Mouse (Mus musculus) CH12.LX (cell line): ENCODE data around the gene Topors. TPM values are rescaled to one million over a fixed set of nuclear protein-coding genes. Genes with fewer than 3 reads are reported as not detected.

ENCODE experiments used
- DNase-seq: peaks from one replicate; pipeline ENCODE4 v3.0.0-alpha.2; 2013; ENCODE audit errors: extremely low read depth
- H3K27ac ChIP-seq: 2 replicates; pipeline ENCODE4 v1.5.1; 2012; ENCODE audit warnings: low read depth, mild to moderate bottlenecking, control low read depth, moderate library complexity; ENCODE audit not compliant: insufficient read depth
- H3K27me3 ChIP-seq: replicated peaks from 2 replicates; pipeline ENCODE3; 2012; ENCODE audit warnings: inconsistent platforms
- H3K36me3 ChIP-seq, 2 experiments: replicated peaks in 1 of 2; 2 replicates each; pipeline versions ENCODE3 to v1.6.1; 2012; ENCODE audit warnings: inconsistent platforms in 1 of 2, low read length in 1 of 2, mild to moderate bottlenecking in 1 of 2, mixed read lengths in 1 of 2, moderate library complexity in 1 of 2; ENCODE audit not compliant: control insufficient read depth in 1 of 2, insufficient read depth in 1 of 2
- H3K4me1 ChIP-seq, 2 experiments: 2 replicates each; pipeline ENCODE4 v1.6.1; 2012; ENCODE audit warnings: inconsistent platforms in 1 of 2, moderate library complexity in 1 of 2; ENCODE audit not compliant: insufficient read depth in 2 of 2, control insufficient read depth in 1 of 2
- H3K4me2 ChIP-seq: 2 replicates; pipeline ENCODE4 v1.6.1; 2012; ENCODE audit warnings: low read depth, mild to moderate bottlenecking, control low read depth; ENCODE audit not compliant: poor library complexity, insufficient read depth, severe bottlenecking
- H3K4me3 ChIP-seq, 3 experiments: fragments of 150-350 bp in 1 of 3; sonication (generic) in 1 of 3; replicated peaks in 1 of 3; 2 replicates each; pipeline versions ENCODE3 to v1.5.1; 2011 to 2012; ENCODE audit warnings: low read depth in 2 of 3, low read length in 2 of 3, mild to moderate bottlenecking in 2 of 3, moderate library complexity in 2 of 3, control low read depth in 1 of 3, improper control_type of control experiment in 1 of 3, inconsistent platforms in 1 of 3, mixed read lengths in 1 of 3; ENCODE audit not compliant: poor library complexity in 1 of 3
- H3K79me2 ChIP-seq: replicated peaks from 2 replicates; pipeline ENCODE4 v1.6.1; 2012; ENCODE audit warnings: mild to moderate bottlenecking, moderate library complexity; ENCODE audit not compliant: control insufficient read depth, poor library complexity, insufficient read depth, severe bottlenecking; ENCODE audit errors: extremely low read depth
- H3K9ac ChIP-seq: 2 replicates; pipeline ENCODE4 v1.6.1; 2012; ENCODE audit warnings: low read depth, mild to moderate bottlenecking, control low read depth, moderate library complexity; ENCODE audit not compliant: insufficient read depth
- H3K9me3 ChIP-seq: replicated peaks from 2 replicates; pipeline ENCODE3; 2012; ENCODE audit warnings: low read length, inconsistent platforms, mixed read lengths
- BHLHE40 ChIP-seq: IDR thresholded peaks from 2 replicates; pipeline ENCODE4 v1.6.1; 2011; ENCODE audit warnings: mild to moderate bottlenecking, low read depth, low read length, improper control_type of control experiment
- CHD1 ChIP-seq: IDR thresholded peaks from 2 replicates; pipeline ENCODE4 v1.6.1; 2012; ENCODE audit warnings: low read depth, low read length, improper control_type of control experiment, inconsistent platforms
- CHD2 ChIP-seq: IDR thresholded peaks from 2 replicates; pipeline ENCODE4 v1.6.1; 2011; ENCODE audit warnings: low read length, improper control_type of control experiment
- CTCF ChIP-seq, 2 experiments: IDR thresholded peaks in 1 of 2; conservative IDR thresholded peaks in 1 of 2; 2 replicates each; pipeline ENCODE4 v1.5.1; 2011 to 2012; ENCODE audit warnings: low read depth in 2 of 2, low read length in 2 of 2, improper control_type of control experiment in 1 of 2, inconsistent platforms in 1 of 2, mild to moderate bottlenecking in 1 of 2, moderate library complexity in 1 of 2
- ELF1 ChIP-seq: IDR thresholded peaks from 2 replicates; pipeline ENCODE4 v1.6.1; 2014; ENCODE audit warnings: low read depth, mild to moderate bottlenecking, inconsistent platforms, low read length, improper control_type of control experiment
- EP300 ChIP-seq: IDR thresholded peaks from 2 replicates; pipeline ENCODE4 v1.6.1; 2011; ENCODE audit warnings: low read length, improper control_type of control experiment
- ETS1 ChIP-seq: conservative IDR thresholded peaks from 2 replicates; pipeline ENCODE4 v1.6.1; 2012; ENCODE audit warnings: low read depth, mild to moderate bottlenecking, inconsistent platforms, low read length, improper control_type of control experiment, moderate library complexity
- HCFC1 ChIP-seq: IDR thresholded peaks from 2 replicates; pipeline ENCODE4 v1.6.1; 2012; ENCODE audit warnings: low read depth, mild to moderate bottlenecking, inconsistent platforms, low read length, improper control_type of control experiment
- IRF4 ChIP-seq: IDR thresholded peaks from 2 replicates; pipeline ENCODE4 v1.6.1; 2014; ENCODE audit warnings: low read depth, mild to moderate bottlenecking, inconsistent platforms, low read length, improper control_type of control experiment
- JUN ChIP-seq: IDR thresholded peaks from 2 replicates; pipeline ENCODE4 v1.6.1; 2011; ENCODE audit warnings: low read depth, mild to moderate bottlenecking, low read length, improper control_type of control experiment, moderate library complexity; ENCODE audit not compliant: insufficient read depth
- KAT2A ChIP-seq: IDR thresholded peaks from 2 replicates; pipeline ENCODE4 v1.6.1; 2012; ENCODE audit warnings: low read length, improper control_type of control experiment, inconsistent platforms; ENCODE audit not compliant: insufficient replicate concordance
- MAZ ChIP-seq: IDR thresholded peaks from 2 replicates; pipeline ENCODE4 v1.6.1; 2012; ENCODE audit warnings: low read depth, mild to moderate bottlenecking, inconsistent platforms, low read length, improper control_type of control experiment, moderate library complexity
- MEF2A ChIP-seq: IDR thresholded peaks from 2 replicates; pipeline ENCODE4 v1.6.1; 2014; ENCODE audit warnings: low read depth, mild to moderate bottlenecking, inconsistent platforms, low read length, improper control_type of control experiment, borderline replicate concordance
- MYC ChIP-seq: IDR thresholded peaks from 2 replicates; pipeline ENCODE4 v1.6.1; 2011; ENCODE audit warnings: low read depth, mild to moderate bottlenecking, improper control_type of control experiment, low read length
- PAX5 ChIP-seq: IDR thresholded peaks from 2 replicates; pipeline ENCODE4 v1.6.1; 2012; ENCODE audit warnings: low read length, inconsistent platforms, mixed read lengths
- POLR2AphosphoS2 ChIP-seq: IDR thresholded peaks from 2 replicates; pipeline ENCODE4 v1.6.1; 2011; ENCODE audit warnings: low read depth, low read length, improper control_type of control experiment
- SIN3A ChIP-seq: IDR thresholded peaks from 2 replicates; pipeline ENCODE4 v1.6.1; 2012; ENCODE audit warnings: low read length, improper control_type of control experiment, inconsistent platforms
- SMC3 ChIP-seq: IDR thresholded peaks from 2 replicates; pipeline ENCODE4 v1.6.1; 2011; ENCODE audit warnings: low read depth, low read length, improper control_type of control experiment
- TBP ChIP-seq: conservative IDR thresholded peaks from 2 replicates; pipeline ENCODE4 v1.6.1; 2011; ENCODE audit warnings: low read depth, low read length, improper control_type of control experiment
- TCF12 ChIP-seq: IDR thresholded peaks from 2 replicates; pipeline ENCODE4 v1.6.1; 2014; ENCODE audit warnings: low read depth, mild to moderate bottlenecking, inconsistent platforms, low read length, improper control_type of control experiment
- UBTF ChIP-seq: IDR thresholded peaks from 2 replicates; pipeline ENCODE4 v1.6.1; 2012; ENCODE audit warnings: low read depth, mild to moderate bottlenecking, inconsistent platforms, low read length, improper control_type of control experiment, moderate library complexity
- USF1 ChIP-seq: IDR thresholded peaks from 2 replicates; pipeline ENCODE4 v1.6.1; 2014; ENCODE audit warnings: low read depth, mild to moderate bottlenecking, inconsistent platforms, low read length, improper control_type of control experiment
- ZC3H11A ChIP-seq: IDR thresholded peaks from 2 replicates; pipeline ENCODE4 v1.6.1; 2012; ENCODE audit warnings: low read depth, mild to moderate bottlenecking, inconsistent platforms, low read length, improper control_type of control experiment
- ZKSCAN1 ChIP-seq: IDR thresholded peaks from 2 replicates; pipeline ENCODE4 v1.6.1; 2012; ENCODE audit warnings: low read depth, inconsistent platforms, low read length, improper control_type of control experiment, borderline replicate concordance
- dilution Hi-C: fragments of 300-500 bp; cut with MboI; formaldehyde crosslinking; loops from 2 replicates; pipeline ENCODE4 v1.14.3; 2020; ENCODE audit warnings: low sequenced_read_pairs; ENCODE audit not compliant: extremely low pct_unique_long_range_greater_than_20kb, extremely low pct_ligation_motif_present
- in situ Hi-C: fragments of 300-500 bp; cut with MboI; formaldehyde crosslinking; loops from 3 replicates; pipeline ENCODE4 v1.14.3; 2019; ENCODE audit warnings: low sequenced_read_pairs, low pct_ligation_motif_present, low pct_unique_long_range_greater_than_20kb, mixed read lengths
- polyA plus RNA-seq: library from polyadenylated mRNA; unstranded; fragments of >175 nt; gene quantifications from 2 replicates; pipeline ENCODE4 v1.2.1, GENCODE M21; 2012; ENCODE audit warnings: low read depth; ENCODE audit not compliant: insufficient read length
- total RNA-seq, 2 experiments: library from RNA; depleted of rRNA; stranded (reverse); fragments of 300-350 nt in 1 of 2; fragments of >200 nt in 1 of 2; gene quantifications; 2 replicates each; pipeline ENCODE4 v1.2.3; 2012 to 2014

Gene Topors
- total and polyA plus RNA-seq, 3 experiments: 23.1 to 38.9 (median 36.1) TPM

DNA sequence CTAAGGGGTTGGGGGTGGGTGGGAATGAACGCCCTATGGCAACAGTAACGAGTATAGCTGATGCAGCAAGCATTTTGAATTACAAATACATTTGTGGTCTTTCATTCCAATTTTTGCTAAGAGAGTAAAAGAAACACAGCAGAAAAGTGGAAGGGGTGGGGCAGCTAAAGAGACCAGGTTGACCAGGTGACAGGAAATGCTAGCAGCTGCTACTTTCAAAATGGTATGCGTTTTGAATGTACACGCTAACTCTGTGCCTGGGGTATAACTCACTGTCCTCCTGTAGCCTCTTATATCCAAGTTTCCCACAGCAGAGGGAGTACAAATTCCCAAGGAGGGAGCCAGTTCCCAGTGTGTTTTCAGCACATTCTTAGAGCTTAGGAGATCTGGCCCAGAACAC lies 32.8 kb downstream of the Topors start:
- Histone ChIP-seq H3K9ac (no peak overlapping the region), H3K36me3 (peaks cover 0 to 9% of the 10 kb centered on the region in 2 experiments), H3K9me3 (no peaks in the 10 kb centered on the region), H3K27me3 (no peaks in the 10 kb centered on the region), H3K4me2 (no peak overlapping the region), H3K4me3 (no peak overlapping the region), H3K4me1 (peaks cover 7 to 26% of the 10 kb centered on the region in 2 experiments; a peak in 3 of 4 replicates)
- dilution Hi-C loops: no loop called here
- DNase-seq: no peak
- TF ChIP-seq IRF4: peak; percentile 66; the same call in 1 of the 2 replicates
- TF ChIP-seq SIN3A: peak; percentile 53; the same call in 1 of the 2 replicates
- no peak for TF ChIP-seq BHLHE40
- TF ChIP-seq EP300: peak; percentile 64
- TF ChIP-seq ELF1: no peak
- TF ChIP-seq MEF2A: no peak
- peak; percentile 42 for TF ChIP-seq USF1
- peak; percentile 61; the same call in 1 of the 2 replicates for TF ChIP-seq TCF12
- TF ChIP-seq, all 38 proteins: peak for 5
- Histone ChIP-seq H3K79me2 (no peaks in the 10 kb centered on the region), H3K27ac (no peak overlapping the region)
- in situ Hi-C loops: no loop called here

GRCm38 (mm10) chr4:40234256-40234655 lies 35.4 kb downstream of the Topors start:
- TF ChIP-seq MYC: no peak
- no peak for TF ChIP-seq POLR2AphosphoS2
- no peak for TF ChIP-seq ETS1
- no peak for TF ChIP-seq JUN
- no peak for TF ChIP-seq BHLHE40
- no peak for TF ChIP-seq PAX5
- TF ChIP-seq EP300: no peak
- no peak for TF ChIP-seq ZC3H11A
- no peak for TF ChIP-seq UBTF
- no peak for TF ChIP-seq KAT2A
- TF ChIP-seq HCFC1: no peak
- TF ChIP-seq ELF1: no peak
- TF ChIP-seq TBP: no peak
- TF ChIP-seq CHD2: no peak
- no peak for TF ChIP-seq ZKSCAN1
- TF ChIP-seq SMC3: no peak
- TF ChIP-seq CTCF (conservative IDR thresholded peaks at IDR 0.05 in 1 of 2, IDR thresholded peaks at IDR 0.05 in 1 of 2; ENCODE audit: low read depth in 2 of 2, low read length in 2 of 2): no peak
- no peak for TF ChIP-seq CHD1
- TF ChIP-seq MAZ: no peak
- DNase-seq: no peak
- Histone ChIP-seq H3K4me3 (no peak overlapping the region), H3K36me3 (peaks cover 0 to 9% of the 10 kb centered on the region in 2 experiments), H3K27ac (no peak overlapping the region), H3K27me3 (no peaks in the 10 kb centered on the region), H3K9ac (no peak overlapping the region), H3K9me3 (no peaks in the 10 kb centered on the region), H3K4me1 (peaks cover 8 to 20% of the 10 kb centered on the region in 2 experiments), H3K4me2 (no peak overlapping the region), H3K79me2 (no peaks in the 10 kb centered on the region)
- in situ Hi-C loops (no loop called here), dilution Hi-C loops (no loop called here)
